Mouse (Mus musculus) limb, embryonic 14.5 days (tissue): ENCODE measurements around the gene Wwox. TPM values are rescaled to one million over a fixed set of nuclear protein-coding genes. Genes with fewer than 3 reads are reported as not detected.

Experiments
- ATAC-seq: fragments of 200-750 bp; cut with Nextera tagmentation; 2 replicates; pipeline ENCODE4 v1.8.0; 2017; ENCODE audit warnings: low read depth, moderate number of reproducible peaks, moderate TSS enrichment; ENCODE audit not compliant: low FRiP score
- DNase-seq: peaks from one replicate; pipeline ENCODE4 v3.0.0-alpha.2; 2015; ENCODE audit warnings: low spot score
- H3K27ac ChIP-seq: fragments of 300-500 bp; sonication (generic); replicated peaks from 2 replicates; pipeline ENCODE4 v1.5.1; 2014; ENCODE audit warnings: low read depth, mild to moderate bottlenecking, low read length, moderate library complexity, mixed read lengths
- H3K27me3 ChIP-seq: fragments of 300-500 bp; sonication (generic); 2 replicates; pipeline ENCODE4 v1.6.1; 2014; ENCODE audit warnings: low read length, mixed read lengths; ENCODE audit not compliant: control insufficient read depth, insufficient read depth
- H3K36me3 ChIP-seq: fragments of 300-500 bp; sonication (generic); 2 replicates; pipeline ENCODE4 v1.6.1; 2014; ENCODE audit warnings: mild to moderate bottlenecking, low read length, moderate library complexity, mixed read lengths; ENCODE audit not compliant: control insufficient read depth, insufficient read depth
- H3K4me1 ChIP-seq: fragments of 300-500 bp; sonication (generic); 2 replicates; pipeline ENCODE4 v1.6.1; 2014; ENCODE audit warnings: antibody characterized with exemption, low read length, mixed read lengths; ENCODE audit not compliant: control insufficient read depth, insufficient read depth
- H3K4me2 ChIP-seq: fragments of 300-500 bp; sonication (generic); replicated peaks from 2 replicates; pipeline ENCODE4 v1.6.1; 2014; ENCODE audit warnings: low read depth, mild to moderate bottlenecking, low read length, moderate library complexity; ENCODE audit not compliant: severe bottlenecking
- H3K4me3 ChIP-seq: fragments of 300-500 bp; sonication (generic); replicated peaks from 2 replicates; pipeline ENCODE4 v1.5.1; 2014; ENCODE audit warnings: low read length
- H3K9ac ChIP-seq: fragments of 300-500 bp; sonication (generic); 2 replicates; pipeline ENCODE4 v1.6.1; 2014; ENCODE audit warnings: mild to moderate bottlenecking, low read depth, low read length, moderate library complexity; ENCODE audit not compliant: severe bottlenecking
- H3K9me3 ChIP-seq: fragments of 300-500 bp; sonication (generic); 2 replicates; pipeline ENCODE4 v1.6.1; 2016; ENCODE audit warnings: low read length; ENCODE audit not compliant: control insufficient read depth
- POLR2A ChIP-seq: fragments of 200-500 bp; IDR thresholded peaks from 2 replicates; pipeline ENCODE4 v1.8.0; 2012; ENCODE audit warnings: inconsistent platforms, mild to moderate bottlenecking, moderate library complexity, borderline replicate concordance; ENCODE audit not compliant: insufficient read depth, insufficient read length; ENCODE audit errors: extremely low read depth
- WGBS: fragments of 180-500 bp; shearing (Covaris S2); extraction: QIAGEN DNeasy Blood & Tissue Kit; methylation state at CpG from one replicate; pipeline ENCODE4 v1.1.7; 2014; 5-methylcytosine and 5-hydroxymethylcytosine counted together
- polyA plus RNA-seq, 2 experiments: library from polyadenylated mRNA; depleted of rRNA in 1 of 2; stranded (reverse) in 1 of 2; unstranded in 1 of 2; fragments of >200 nt; fragmentation: Nextera tagmentation in 1 of 2; extraction: Ambion mirVana in 1 of 2; gene quantifications; 2 replicates each; pipeline versions ENCODE4 v1.2.1 to v1.2.3; 2012 to 2014

Gene Wwox
- polyA plus RNA-seq, 2 experiments: 8.6 to 9.4 TPM

GRCm38 (mm10) chr8:115019661-115020060 lies 580.2 kb downstream of the Wwox start:
- Histone ChIP-seq H3K9me3 (no peaks in the 10 kb centered on the region), H3K27ac (no peak overlapping the region), H3K4me2 (no peak overlapping the region), H3K4me3 (no peak overlapping the region), H3K9ac (no peak overlapping the region), H3K4me1 (0 out of 2 replicates have a peak, but pooled peaks cover 4% of the 10 kb centered on the region), H3K36me3 (no peaks in the 10 kb centered on the region), H3K27me3 (no peaks in the 10 kb centered on the region)
- TF ChIP-seq POLR2A: no peak
- WGBS: 53% methylated on average over 15 of the region's 15 CpGs
- ATAC-seq: no peak
- no peak for DNase-seq

- DNase-seq (no peak), ATAC-seq (no peak)
- no peak for TF ChIP-seq POLR2A
- Histone ChIP-seq H3K4me1 (peaks cover 6% of the 10 kb centered on the region; the same call in 1 of the 2 replicates), H3K4me2 (no peak overlapping the region), H3K4me3 (no peak overlapping the region), H3K9me3 (no peaks in the 10 kb centered on the region), H3K36me3 (no peaks in the 10 kb centered on the region), H3K27me3 (no peaks in the 10 kb centered on the region), H3K27ac (no peak overlapping the region), H3K9ac (no peak overlapping the region)
- WGBS: 75% methylated on average over 8 of the region's 8 CpGs
Observed at GRCm38 (mm10) chr8:115021731-115022130, 582.3 kb downstream of the Wwox start.

DNA sequence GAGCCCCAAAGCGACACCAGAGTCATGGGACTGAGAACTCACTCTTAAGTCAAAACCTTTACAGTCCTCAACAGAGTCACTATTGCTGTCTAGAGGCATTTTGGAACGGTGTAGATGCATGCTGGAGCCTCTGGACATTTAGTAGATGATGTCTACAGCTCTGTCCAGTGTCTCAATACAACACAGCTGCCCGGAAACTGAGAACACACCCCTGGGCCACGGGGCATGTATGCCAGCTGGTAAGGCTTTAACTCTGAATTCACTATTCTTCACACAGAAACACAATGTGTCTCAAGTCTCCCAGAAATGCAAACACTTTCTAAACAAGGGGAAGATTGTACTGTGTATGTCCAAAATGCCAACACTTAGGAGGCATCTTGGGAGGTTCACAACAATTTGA lies 584.6 kb downstream of the Wwox start:
- WGBS: 82% methylated on average over 4 of the region's 4 CpGs
- H3K4me2 ChIP-seq: no peak overlapping the region
- peaks cover 6% of the 10 kb centered on the region; the same call in 1 of the 2 replicates for H3K4me1 ChIP-seq
- H3K27ac ChIP-seq: no peak overlapping the region
- no peaks in the 10 kb centered on the region for H3K36me3 ChIP-seq
- H3K9me3 ChIP-seq: no peaks in the 10 kb centered on the region
- ATAC-seq (no peak), DNase-seq (no peak)
- H3K9ac ChIP-seq: no peak overlapping the region
- H3K4me3 ChIP-seq: no peak overlapping the region
- H3K27me3 ChIP-seq: no peaks in the 10 kb centered on the region
- TF ChIP-seq POLR2A: no peak

GRCm38 (mm10) chr8:115025390-115026098 lies 586.1 kb downstream of the Wwox start:
- ATAC-seq (no peak), DNase-seq (peak; percentile 55)
- Histone ChIP-seq H3K4me1 (peaks cover 6% of the 10 kb centered on the region; the same call in 1 of the 2 replicates), H3K36me3 (no peaks in the 10 kb centered on the region), H3K9ac (no peak overlapping the region), H3K9me3 (no peaks in the 10 kb centered on the region), H3K27ac (no peak overlapping the region), H3K4me3 (no peak overlapping the region), H3K27me3 (no peaks in the 10 kb centered on the region), H3K4me2 (no peak overlapping the region)
- WGBS: 52% methylated on average over 10 of the region's 10 CpGs
- no peak for TF ChIP-seq POLR2A

GRCm38 (mm10) chr8:115026201-115026600 lies 586.7 kb downstream of the Wwox start:
- Histone ChIP-seq H3K9me3 (no peaks in the 10 kb centered on the region), H3K4me3 (no peak overlapping the region), H3K27me3 (no peaks in the 10 kb centered on the region), H3K36me3 (no peaks in the 10 kb centered on the region), H3K4me2 (no peak overlapping the region), H3K27ac (no peak overlapping the region), H3K9ac (no peak overlapping the region), H3K4me1 (peaks cover 6% of the 10 kb centered on the region; the same call in 1 of the 2 replicates)
- no peak for TF ChIP-seq POLR2A
- DNase-seq (no peak), ATAC-seq (no peak)
- WGBS: 53% methylated on average over 7 of the region's 7 CpGs

GRCm38 (mm10) chr8:115033194-115033593 lies 593.7 kb downstream of the Wwox start:
- Histone ChIP-seq H3K9ac (no peak overlapping the region), H3K36me3 (no peaks in the 10 kb centered on the region), H3K4me1 (no peaks in the 10 kb centered on the region), H3K9me3 (no peaks in the 10 kb centered on the region), H3K27me3 (no peaks in the 10 kb centered on the region), H3K4me2 (no peak overlapping the region), H3K27ac (no peak overlapping the region), H3K4me3 (no peak overlapping the region)
- DNase-seq (no peak), ATAC-seq (no peak)
- 65% methylated on average over 1 of the region's 1 CpGs for WGBS
- no peak for TF ChIP-seq POLR2A
